Mouse (Mus musculus): ENCODE measurements around the gene Pitpnb. TPM values are rescaled to one million over a fixed set of nuclear protein-coding genes. Genes with fewer than 3 reads are reported as not detected.

Gene Pitpnb
- total RNA-seq, 2 experiments from 2014 or later = 67.2 to 67.7 TPM

DNA sequence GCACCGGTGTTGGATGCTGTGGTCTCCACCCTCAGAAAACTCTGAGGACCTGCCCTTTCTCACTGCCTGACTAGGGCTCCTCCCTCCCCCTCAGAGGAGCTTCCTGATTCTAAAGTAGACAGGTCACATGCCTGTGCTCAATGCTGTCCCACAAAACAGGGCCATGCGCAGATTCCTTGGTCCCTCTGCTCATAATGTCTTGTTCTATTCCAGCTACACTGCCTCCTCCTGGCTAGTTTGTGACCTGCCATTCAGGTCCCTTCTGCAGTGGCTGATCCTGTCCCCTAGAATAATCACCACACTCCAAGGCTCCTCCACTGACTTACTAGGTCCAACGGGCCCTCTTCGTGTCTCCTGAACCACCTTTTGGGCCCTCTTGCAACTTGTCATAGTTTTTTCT is 65.6 kb downstream of the Pitpnb start:
- no peak for DNase-seq

DNA sequence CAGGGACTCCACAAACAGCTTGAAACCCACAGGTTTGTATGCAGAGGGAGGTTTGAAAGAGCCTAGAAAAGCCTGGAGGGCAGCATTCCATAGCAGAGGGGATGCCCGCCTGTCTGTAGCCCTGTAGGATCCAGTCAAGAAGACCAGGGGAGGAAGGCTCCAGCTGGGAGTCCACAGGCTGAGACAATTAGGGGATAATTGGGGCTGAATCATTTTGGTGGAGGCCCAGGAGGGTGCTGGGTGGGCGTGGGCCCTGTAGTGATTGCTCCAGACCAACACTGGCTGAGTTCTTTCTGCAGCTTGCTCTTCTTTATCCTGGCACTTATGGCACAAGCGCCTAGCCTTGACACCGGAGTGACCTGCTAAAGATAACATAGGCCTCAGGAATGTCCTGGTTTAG is 67.9 kb downstream of the Pitpnb start:
- DNase-seq = no peak

DNA sequence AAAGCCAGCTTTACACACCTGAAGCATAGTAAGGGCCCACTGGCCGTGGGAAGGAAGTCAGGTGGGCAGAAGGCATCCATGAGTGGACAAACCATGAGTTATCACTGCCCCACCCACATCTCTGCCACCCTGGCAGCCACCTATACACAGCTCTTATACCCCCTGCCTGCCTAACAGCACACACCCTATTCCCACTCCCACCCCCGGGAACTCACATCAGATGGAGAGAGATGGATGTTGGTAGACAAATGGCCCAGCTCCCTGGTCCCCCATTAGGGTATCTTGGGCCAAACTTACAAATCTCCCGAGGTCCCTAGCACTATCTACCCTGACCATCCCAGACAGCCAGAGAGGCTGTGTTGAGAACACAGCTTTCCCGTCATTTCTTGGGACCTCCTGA is 68.7 kb downstream of the Pitpnb start:
- DNase-seq = no peak

DNA sequence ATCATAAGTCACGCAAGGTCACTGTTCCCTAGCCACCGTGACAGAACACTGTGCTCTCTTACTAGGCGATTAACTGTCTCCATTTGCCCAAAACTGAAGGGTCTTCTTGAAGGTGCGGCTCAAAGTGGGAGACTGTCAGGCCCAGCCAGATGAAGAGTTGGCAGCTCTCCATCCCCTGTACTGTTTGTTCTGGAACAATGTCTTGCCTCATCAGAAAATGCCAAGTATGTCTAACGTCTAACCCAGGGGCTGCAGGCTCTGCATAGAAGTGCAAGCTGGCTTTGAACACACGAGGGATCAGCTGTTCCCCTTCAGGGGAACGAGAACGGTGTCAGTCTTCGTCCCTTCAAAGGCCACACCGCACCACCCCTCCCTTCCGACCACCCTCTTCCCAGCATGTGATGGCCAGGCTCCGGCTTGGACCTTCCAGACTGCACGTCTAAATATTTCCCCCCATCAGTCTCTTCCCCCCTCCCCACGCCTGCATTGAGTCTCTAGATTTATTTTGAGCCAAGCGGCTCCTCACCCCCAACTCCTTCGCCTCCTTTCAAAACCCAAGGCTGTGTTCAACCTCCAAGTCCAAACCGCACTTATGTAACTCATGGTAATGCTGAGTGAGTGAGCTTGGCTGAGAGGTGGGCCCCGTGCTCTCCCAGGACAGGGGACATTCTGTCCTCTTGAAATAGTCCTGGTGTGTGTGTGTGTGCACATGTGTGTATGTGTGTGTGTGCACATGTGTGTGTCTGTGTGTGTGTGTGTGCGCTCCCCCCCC is 71.5 kb downstream of the Pitpnb start:
- DNase-seq = no peak

DNA sequence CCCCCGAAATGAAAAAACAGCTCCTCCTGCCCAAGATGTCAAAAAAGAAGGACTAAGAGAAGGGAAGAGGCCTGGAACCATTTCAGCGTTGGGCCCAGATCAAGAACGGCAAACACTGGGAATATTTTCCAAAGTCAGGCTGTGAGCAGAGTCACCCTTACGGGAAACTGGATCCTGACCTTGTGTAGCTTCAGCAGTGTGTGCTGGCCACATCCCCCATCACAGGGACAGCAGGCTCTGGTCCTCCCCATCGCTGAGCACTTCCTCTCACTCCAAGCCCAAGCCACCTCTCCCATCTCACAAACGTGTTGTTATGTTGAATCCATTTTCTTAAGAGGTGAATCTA is 72.1 kb downstream of the Pitpnb start:
- no peak for DNase-seq

DNA sequence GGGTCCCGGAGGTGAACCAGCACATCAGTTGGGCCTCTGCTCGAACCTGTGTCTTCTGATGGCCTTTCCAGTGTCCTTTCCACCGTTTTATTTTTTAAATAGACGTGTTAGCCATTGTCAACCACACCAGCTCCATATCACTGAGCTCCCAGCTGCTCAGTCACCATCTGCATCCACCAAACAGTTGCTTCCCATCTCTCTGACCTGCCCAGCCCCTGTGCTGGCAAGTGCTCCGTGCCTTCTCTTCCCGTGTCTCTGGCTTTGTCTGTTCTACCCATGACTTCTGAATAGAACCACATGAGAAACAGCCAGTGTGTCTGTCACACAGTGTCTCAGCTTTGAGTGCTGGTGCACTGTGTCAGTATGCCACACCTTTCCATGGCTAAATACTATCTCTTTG is 74.2 kb downstream of the Pitpnb start:
- no peak for DNase-seq

DNA sequence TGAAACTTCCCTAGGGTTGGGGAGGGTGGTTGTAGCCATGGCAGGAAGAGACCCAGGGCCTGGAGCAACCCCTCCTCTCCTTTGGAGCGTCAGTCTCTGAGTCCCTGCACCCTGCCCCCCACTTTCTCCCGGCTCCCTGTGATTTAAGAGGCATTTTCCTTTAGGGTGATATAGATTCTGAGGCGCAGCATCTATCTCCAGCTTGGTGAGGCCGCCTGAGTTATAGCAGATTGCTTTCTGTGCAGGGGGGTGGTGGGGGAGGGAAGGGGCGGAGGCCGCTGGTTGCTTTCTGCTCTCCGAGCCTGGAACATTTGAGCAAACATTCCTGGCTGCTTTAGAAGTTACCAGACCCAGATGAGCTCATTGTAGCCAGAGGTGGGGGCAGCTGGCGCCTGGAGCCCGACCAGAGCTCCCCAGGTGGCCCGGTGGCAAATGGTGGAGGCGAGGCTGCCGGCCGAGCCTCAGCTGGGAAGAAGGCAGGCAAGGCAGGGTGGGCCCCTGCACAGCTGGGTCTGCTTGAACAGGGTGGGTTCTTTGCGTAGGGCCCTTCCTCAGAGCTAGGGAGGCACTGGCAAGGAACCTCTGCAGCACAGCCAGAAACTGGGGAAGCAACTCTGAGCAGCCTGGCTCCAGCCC is 78.0 kb downstream of the Pitpnb start:
- DNase-seq = no peak

DNA sequence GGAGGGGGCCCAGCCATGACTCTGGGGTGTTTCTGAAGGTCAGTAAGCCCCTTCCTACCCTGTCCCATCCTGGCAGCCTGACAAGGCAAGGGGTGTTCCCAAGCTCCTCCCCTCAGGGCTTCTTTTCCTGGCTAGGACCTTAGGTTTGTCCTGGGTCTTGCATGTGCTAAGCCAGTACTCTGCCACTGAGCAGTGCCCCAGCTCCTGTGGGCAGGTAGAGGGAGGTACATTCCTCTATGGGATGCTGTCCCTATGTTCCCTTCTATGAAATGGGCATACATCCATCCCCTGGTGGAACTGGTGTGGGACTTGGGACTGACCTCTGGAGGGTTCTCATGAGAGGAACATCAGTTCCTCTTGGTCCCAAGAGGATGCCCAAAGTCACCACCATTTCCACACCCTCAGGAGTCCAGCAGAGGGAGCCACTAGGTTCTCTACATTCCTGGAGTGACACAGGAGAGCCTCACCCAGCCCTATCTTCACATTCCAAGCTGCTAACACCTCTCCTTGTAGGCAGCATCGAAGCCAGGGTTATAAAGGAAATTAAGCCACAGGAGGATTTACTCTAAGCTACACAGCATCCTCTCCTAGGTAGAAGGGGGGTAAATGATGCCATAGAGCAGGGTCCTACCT is 79.0 kb downstream of the Pitpnb start:
- peak; percentile 42 for DNase-seq

DNA sequence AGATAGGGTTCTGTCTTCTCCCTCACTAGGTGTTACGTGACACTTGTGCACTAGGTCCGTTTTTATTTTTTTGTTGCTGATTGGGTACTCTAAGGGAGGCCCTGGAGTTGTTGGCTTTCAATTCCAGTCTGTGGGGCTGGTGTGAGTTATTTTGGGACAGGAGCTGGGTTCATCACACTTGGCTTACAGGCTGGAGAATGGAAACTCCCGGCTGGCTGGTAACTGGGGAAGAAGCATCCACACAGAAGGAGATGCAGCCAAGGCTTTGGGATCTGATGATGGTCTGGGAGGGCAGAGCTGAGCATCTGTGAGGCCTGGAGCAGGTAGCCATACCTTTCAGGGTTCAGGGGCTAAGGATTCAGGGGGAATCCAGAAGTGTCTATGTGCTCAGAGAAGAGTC is 80.1 kb downstream of the Pitpnb start:
- no peak for DNase-seq

DNA sequence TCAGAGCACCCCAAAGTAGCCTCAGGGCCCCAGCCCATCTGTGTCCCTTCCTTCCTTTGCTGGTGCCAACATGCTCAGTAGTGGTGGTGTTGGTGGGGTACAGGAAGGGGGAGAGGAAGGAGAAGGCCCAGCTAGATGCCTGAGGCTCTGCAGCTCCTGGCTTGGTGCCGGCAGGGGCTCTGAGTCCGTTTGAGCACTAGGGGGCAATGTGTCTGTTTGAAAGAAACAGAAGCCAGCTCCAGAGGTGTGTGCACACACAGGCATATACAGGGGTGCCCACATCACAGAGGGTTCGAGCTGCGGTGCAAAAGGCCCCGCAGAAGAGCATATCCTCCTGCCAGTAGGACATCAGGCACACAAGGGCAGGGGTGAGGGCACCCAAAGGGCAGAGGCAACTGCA is 83.6 kb downstream of the Pitpnb start:
- DNase-seq = peak; percentile 86

DNA sequence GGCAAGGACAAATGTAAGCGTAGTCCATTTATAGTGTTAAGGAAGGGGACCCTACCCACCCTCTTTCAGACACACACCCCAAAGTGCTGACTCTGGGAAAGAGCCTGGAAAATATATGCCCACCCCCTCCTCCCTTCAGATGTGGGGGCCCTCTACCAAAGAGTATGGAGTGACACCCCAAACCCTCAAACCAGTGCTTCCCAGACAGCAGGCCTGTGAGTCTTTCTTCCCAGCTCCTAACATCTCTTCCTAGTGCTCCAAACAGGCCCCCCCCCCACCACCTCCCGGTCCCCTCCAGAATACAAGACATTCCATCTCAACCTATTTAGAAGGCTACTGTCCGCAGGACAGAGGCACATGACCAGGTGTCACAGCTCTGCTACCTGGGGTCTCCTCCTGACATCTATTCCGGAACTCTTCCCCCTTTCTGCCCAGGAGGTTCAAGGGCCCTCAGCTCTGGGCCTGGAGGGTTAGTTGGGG is 84.2 kb downstream of the Pitpnb start:
- no peak for DNase-seq

DNA sequence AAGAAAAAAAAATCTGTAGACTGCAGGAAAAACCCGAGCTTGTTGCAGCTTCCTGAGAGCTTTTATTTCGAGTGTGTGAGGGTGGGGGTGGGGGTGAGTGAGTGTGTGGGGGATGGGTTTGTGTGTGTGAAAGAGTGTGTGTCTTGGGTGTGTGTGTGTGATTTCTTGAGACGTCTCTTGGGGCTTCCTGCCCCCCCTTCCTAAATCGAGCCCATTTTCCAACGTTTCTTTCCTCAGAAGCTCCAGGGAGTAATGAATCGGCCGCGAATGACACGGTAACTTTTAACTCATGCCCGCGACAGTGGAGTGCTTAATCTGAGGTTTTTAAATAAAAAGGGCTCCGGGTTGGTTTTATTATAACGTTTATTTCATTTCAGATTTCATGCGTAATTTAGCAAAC is 85.0 kb downstream of the Pitpnb start:
- DNase-seq = no peak

DNA sequence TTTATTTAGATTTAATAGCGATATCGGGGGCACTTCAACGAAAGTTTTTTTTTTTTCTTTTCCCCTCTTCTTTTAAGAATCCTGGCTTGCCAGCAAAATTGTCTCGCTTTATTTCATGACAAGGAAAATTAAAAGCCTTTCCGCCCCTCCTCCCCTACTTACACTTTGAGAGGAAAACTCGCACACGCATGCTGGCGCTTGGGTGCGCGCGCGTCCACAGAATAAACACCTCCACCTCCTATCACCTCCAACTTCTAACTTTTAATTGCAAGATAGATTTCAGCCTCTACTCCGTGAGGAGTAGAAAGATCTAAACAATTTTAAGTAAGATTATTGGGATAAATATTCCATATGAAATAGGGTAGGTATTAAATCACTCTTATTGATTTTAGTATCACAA is 85.5 kb downstream of the Pitpnb start:
- DNase-seq = no peak

DNA sequence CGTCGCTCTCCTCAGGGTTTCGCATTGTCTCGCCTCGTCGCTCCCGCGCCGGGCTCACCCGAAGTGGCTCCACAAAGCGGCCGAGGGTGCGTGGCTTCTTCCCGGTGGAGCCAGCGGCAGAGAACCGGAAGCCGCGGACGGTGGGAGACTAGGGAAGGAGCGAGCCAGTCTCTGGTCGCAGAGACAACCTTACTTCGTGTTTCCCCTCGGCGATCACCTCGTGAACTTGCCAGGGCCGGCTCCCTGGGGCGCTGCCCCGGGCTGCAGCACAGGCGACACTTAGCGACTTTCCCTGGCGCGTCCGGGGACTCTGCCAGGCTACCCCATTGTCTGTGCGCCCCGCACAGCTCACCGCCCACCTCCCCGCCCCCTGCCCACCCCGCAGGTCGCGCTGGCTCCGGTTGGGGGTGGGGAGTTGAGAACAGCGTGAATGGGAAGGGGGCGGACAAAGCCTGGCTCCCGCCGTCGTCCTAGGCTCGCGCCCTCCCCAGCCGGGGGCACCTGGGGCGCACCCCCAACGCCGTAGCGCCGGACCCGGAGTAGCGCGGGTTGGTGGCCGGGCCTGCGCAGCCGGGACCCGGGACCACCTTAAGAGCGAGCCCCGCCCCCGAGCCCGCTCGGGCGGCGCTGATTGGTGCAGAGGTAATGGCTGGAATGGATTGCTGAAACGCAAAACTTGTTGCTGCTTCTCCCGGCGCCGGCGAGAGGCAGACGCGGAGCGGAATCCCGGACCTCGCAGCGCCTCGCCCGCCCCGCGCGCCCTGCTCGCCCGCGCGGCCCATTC is 86.2 kb downstream of the Pitpnb start, which contains the start of gene Mn1:
Mn1 (plus strand) TSS at position 772 of the 784 bp plus-strand sequence.
- DNase-seq = peak; percentile 89

DNA sequence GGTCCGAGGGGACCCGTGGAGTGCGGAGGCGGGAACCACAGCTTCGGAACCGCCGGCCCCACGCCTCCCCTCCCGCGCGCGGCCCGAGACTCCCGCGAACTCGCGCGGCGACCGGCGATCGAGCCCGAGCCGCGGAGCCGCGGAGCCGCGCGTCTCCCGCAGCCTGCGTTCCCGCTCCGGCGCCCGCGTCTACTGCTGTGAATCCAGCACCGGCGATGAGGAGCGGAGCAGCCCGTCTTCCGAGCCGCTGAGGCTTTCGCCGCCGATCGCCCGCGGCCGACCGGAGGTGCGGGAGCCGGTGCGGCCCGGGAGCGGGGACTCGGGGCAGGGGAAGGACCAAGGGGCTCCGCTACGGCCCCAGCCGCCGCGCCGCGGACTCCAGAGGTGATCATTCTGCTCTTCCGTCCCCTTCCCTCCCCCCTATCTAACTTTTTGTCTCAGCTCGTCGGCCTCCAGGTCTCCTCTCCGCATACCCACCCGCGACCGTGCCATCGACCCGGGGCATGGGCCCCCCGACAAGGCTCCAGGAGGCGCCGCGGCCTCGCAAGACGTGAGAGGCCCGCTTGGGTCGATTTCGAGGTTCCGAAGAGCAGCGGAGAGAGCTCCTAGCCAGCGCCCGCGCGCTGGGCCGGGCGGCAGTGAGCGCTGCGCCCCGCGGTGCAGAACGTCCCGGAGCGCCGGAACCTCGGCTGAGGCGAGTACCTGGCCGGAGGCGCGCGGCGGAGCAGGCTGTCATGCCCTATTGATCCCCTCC is 87.0 kb downstream of the Pitpnb start:
- DNase-seq = peak; percentile 46

DNA sequence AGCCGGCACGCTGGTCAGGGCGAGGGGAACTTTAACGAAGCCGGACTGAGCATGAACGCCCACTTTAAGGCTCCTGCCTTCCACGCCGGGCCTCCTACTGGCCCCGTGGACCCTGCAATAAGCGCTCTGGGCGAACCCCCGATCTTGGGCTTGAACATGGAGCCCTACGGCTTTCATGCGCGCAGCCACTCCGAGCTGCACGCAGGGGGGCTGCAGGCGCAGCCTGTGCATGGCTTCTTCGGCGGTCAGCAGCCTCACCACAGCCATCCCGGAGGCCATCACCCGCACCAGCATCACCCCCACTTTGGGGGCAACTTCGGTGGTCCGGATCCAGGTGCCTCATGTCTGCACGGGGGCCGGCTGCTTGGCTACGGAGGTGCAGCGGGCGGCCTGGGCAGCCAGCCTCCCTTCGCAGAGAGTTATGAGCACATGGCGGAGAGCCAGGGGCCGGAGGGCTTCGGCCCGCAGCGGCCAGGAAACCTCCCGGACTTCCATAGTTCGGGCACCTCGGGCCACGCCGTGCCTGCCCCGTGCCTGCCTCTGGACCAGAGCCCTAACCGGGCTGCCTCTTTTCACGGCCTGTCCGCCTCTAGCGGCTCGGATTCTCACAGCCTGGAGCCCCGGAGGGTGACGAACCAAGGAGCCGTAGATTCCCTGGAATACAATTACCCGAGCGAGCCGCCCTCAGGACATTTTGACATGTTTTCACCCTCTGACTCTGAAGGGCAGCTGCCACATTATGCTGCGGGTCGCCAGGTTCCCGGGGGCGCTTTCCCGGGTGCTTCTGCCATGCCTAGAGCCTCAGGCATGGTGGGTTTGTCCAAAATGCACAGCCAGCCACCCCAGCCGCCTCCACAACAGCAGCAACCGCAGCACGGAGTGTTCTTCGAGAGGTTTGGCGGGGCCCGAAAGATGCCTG is 87.9 kb downstream of the Pitpnb start:
- peak; percentile 28 for DNase-seq

DNA sequence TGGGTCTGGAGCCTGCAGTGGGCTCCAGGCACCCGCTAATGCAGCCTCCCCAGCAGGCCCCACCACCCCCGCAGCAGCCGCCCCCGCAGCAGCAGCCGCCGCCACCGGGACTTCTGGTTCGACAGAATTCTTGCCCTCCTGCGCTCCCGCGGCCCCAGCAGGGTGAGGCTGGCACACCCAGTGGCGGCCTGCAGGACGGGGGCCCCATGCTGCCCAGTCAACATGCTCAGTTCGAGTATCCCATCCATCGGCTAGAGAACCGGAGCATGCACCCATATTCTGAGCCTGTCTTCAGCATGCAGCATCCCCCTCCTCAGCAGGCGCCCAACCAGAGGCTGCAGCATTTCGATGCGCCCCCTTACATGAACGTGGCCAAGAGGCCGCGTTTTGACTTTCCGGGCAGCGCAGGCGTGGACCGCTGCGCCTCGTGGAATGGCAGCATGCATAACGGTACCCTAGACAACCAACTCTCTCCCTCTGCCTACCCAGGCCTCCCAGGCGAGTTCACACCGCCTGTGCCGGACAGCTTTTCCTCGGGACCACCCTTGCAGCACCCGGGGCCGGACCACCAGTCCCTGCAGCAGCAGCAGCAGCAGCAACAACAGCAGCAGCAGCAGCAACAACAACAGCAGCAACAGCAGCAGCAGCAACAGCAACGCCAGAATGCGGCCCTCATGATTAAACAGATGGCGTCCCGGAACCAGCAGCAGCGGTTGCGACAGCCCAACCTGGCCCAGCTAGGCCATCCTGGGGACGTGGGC is 88.7 kb downstream of the Pitpnb start:
- no peak for DNase-seq

DNA sequence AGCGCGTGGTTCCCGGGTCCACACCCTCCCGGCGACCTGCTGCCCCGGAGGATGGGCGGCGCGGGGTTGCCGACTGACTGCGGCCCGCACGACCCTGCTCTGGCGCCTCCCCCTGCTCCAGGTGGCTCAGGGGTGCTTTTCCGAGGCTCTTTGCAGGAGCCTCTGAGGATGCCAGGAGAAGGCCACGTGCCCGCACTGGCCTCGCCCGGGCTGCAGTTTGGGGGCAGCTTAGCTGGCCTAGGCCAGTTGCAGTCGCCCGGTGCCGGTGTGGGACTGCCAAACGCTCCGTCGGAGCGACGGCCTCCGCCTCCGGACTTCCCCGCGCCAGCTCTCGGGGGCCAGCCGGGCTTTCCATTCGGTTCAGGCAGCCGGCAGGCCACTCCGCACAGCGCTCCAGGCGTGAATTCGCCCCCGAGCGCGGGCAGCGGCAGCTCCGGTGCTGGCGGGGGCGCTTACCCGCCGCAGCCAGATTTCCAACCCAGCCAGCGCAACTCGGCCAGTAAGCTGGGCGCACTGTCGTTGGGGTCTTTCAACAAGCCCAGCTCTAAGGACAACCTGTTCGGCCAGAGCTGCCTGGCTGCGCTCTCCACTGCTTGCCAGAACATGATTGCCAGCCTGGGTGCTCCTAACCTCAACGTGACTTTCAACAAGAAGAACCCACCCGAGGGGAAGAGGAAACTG is 89.6 kb downstream of the Pitpnb start:
- DNase-seq = no peak

DNA sequence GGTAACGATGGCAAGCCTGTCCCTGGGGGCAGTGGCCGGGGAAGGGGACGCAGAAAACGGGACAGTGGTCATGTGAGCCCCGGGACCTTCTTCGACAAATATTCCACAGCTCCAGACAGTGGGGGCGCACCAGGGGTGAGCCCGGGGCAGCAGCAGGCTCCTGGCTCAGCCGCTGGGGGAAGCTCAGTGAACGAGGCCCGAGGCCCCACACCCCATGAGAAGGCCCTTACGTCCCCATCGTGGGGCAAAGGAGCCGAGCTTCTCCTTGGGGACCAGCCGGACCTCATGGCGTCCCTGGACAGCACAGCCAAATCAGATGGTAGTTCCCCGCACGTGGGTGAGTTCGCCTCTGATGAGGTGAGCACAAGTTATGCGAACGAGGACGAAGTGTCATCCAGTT is 90.3 kb downstream of the Pitpnb start:
- DNase-seq = no peak

All from adrenal gland, postnatal 10 days (tissue).